Mouse (Mus musculus): ENCODE data around the gene Sdk2.

The Sdk2 gene

GRCm38 (mm10) chr11:114046927-114047326 lies 19.9 kb downstream of the Sdk2 start:
- no peak for DNase-seq (ENCODE audit: low read depth, low spot score)

GRCm38 (mm10) chr11:114044373-114044772 lies 22.5 kb downstream of the Sdk2 start:
- DNase-seq (ENCODE audit: low read depth, low spot score), result no peak

DNA sequence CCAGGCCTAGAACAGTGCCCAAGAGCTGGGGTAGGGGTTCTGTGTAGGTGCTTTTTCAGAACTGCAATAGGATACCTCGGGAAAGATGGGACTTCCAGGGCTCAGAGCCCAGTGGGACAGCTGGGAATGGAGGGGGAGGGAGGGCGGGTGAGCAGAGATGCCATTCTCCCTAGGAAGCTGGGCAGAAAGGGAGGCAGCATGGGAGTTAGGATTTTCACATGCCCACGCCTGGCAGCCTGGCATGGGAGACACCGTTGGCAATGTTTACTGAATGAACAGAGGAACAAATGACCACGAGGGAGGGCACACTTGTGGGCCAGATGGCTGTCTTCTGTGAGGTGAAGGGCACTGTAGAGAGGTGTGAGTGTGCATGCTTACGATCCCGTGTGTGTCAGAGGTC lies 23.3 kb downstream of the Sdk2 start:
- DNase-seq (ENCODE audit: low read depth, low spot score), result no peak

DNA sequence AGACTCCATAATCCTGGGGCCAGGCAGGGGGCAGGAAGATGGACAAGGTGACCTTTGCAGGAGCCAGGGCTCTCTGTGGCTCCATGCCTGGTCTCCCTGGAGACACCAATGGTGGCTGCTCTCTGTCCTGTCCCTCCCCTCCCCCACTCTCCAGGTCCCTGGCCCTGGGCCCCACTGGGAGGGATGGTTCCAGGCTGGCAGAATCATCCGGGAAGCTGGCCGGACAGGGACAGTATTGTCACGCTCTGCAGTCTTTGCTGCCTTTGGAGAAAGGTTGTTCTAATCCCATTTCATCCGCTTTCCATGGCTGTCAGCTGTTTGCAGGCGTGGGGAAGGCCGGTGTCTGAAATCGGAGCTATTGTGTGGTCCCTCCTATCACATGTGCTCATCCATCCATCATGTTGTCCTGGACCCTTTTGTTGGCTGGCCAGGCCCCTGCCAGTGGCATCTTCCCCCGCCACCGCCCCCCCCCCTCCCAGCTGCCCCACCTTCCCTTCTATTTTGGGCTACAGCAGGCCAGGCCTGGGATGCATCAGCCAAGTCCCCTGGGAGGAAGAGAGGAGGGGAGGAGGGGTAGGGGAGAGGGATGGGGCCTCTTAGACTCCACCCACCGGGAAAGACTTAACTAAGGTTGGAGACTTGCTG lies 26.3 kb downstream of the Sdk2 start:
- DNase-seq (ENCODE audit: low read depth, low spot score), result peak; percentile 88

DNA sequence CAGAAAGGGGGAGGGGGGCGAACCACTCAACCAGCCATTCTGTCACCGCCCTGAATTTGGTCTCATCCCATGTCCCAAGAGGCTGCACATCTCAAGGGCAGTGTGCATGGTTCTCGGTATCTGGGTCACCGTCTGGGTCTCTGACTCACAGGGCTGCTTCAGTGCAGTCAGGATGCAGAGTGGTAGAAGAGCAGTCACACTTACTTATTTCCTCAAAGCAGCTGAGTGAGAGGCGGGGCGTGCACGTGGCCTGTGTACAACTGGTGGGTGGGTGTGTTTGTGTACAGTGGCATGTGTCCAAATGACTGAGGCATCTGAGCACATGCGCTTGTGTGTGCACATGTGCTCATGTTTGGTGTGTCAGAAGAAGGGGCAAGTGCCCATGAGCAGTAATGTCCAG lies 28.8 kb downstream of the Sdk2 start:
- DNase-seq (ENCODE audit: low read depth, low spot score), result no peak

- no peak for DNase-seq (ENCODE audit: low read depth, low spot score)
Observed at GRCm38 (mm10) chr11:114031491-114031890, 35.4 kb downstream of the Sdk2 start.

- no peak for DNase-seq (ENCODE audit: low read depth, low spot score)
Observed at GRCm38 (mm10) chr11:114030214-114030613, 36.6 kb downstream of the Sdk2 start.

- DNase-seq (ENCODE audit: low read depth, low spot score), result no peak
Observed at GRCm38 (mm10) chr11:114028512-114028911, 38.3 kb downstream of the Sdk2 start.

- no peak for DNase-seq (ENCODE audit: low read depth, low spot score)
Observed at GRCm38 (mm10) chr11:114028021-114028420, 38.8 kb downstream of the Sdk2 start.

DNA sequence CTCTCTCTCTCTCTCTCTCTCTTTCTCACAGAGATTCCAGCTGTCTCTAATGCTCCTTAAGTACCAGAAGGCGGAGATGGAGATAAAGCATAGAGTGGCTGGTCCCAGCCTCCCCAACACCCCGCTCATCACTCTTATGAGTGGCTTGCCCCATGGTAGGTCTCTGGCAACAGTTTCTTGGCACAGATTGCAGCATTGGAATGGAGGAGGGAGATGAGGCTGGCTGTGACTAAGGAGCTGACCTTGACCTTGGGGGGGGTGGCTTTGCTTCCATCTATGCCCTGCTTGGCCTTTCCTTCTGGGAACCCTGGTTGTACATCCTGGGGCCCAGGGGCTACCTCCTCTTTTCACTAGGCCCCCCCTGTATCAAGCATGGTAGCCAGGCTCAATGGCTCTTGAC lies 41.8 kb downstream of the Sdk2 start:
- no peak for DNase-seq (ENCODE audit: low read depth, low spot score)

GRCm38 (mm10) chr11:114023965-114024364 lies 42.9 kb downstream of the Sdk2 start:
- no peak for DNase-seq (ENCODE audit: low read depth, low spot score)

- no peak for DNase-seq (ENCODE audit: low read depth, low spot score)
Observed at GRCm38 (mm10) chr11:114022166-114022565, 44.7 kb downstream of the Sdk2 start.

GRCm38 (mm10) chr11:114019087-114019486 lies 47.8 kb downstream of the Sdk2 start:
- no peak for DNase-seq (ENCODE audit: low read depth, low spot score)

DNA sequence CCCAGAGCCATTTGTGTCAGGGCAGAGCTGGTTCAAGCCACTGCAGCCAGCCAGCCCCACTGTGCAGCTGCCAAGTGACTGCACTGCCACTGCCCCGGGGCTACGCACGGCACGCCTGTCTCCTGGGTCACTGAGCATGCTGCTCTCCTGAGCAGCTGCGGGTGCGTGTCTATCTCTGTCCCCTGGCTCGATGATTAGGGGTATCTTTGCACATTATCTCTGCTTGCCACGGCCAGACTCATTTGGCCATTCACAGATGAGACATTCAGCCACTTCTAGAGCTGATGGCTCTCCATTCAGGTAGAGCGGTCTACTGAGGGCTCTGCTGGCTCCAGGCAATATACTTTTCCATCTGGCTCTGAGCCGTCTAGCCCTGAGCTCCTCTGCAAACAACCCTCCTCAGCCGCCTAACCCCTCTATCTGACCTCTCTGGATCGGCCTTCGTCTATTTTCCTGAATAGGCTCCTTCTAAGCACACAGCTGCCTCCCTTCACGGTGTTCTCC lies 49.9 kb downstream of the Sdk2 start:
- peak; percentile 58 for DNase-seq (ENCODE audit: low read depth, low spot score)

GRCm38 (mm10) chr11:114016108-114016888 lies 50.5 kb downstream of the Sdk2 start:
- DNase-seq (ENCODE audit: low read depth, low spot score), result no peak

DNA sequence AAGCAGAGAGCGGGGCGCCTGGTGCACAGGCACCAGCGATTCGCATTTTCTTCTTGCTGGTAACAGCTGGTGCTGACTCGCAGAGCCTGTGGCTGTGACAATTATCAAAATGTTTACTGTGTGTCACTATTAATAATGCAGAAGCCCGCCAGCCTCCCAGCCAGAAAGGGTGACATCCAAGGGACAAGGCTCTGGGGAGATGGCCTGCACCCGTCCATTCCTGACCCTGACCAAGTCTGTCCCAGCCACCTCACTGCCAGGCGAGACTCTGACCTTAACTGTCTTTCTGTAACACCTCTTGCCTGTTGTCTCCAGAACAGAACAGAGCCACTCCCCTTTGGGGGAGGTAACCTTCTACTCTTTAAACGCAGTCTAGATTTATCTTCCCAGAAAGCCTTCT lies 55.3 kb downstream of the Sdk2 start:
- no peak for DNase-seq (ENCODE audit: low read depth, low spot score)

- DNase-seq (ENCODE audit: low read depth, low spot score), result no peak
Observed at GRCm38 (mm10) chr11:114005879-114006278, 61.0 kb downstream of the Sdk2 start.

- DNase-seq (ENCODE audit: low read depth, low spot score), result no peak
Observed at GRCm38 (mm10) chr11:114004651-114005050, 62.2 kb downstream of the Sdk2 start.

- no peak for DNase-seq (ENCODE audit: low read depth, low spot score)
Observed at GRCm38 (mm10) chr11:114003195-114003594, 63.7 kb downstream of the Sdk2 start.

DNA sequence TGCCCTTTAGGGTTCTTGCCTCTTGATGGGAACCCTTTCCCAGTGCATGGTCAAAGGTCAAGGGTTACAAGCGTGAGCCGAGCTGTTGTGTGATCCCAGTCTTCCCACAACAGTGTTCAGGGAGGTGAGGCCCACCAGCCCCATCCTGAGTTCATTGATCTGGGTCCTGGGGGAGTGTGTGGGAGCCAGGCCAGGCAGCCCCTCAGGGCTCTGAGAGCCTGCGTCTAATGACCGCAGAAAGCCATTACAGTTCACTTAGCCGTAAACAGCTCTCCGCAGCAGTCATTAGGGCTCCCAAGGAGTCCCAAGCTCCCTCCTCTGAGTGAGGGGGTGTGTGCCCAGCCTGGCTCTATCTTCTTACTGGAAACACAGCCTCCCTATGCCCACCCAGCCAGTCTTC lies 66.8 kb downstream of the Sdk2 start:
- no peak for DNase-seq (ENCODE audit: low read depth, low spot score)

- DNase-seq (ENCODE audit: low read depth, low spot score), result no peak
Observed at GRCm38 (mm10) chr11:113998702-113999101, 68.1 kb downstream of the Sdk2 start.

DNA sequence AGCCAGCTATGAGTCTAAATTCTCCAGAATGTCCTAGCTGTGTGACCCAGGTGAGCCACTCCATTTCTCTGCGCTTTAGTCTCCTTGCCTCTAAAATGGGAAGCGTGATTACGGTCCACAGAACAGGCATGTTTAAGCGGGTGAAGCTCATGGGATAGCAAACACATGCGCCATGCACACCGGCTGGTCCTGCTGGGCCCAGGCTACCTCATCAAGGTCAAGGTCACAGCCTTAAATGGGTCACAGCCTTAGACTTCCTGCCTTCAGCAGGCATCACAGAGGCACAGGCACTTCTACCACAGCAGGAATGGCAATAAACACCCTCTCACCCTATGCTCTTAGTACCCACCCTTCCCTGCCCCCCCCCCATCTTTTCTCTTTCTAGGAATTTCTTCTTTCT lies 72.9 kb downstream of the Sdk2 start:
- no peak for DNase-seq (ENCODE audit: low read depth, low spot score)

- no peak for DNase-seq (ENCODE audit: low read depth, low spot score)
Observed at GRCm38 (mm10) chr11:113992894-113993293, 74.0 kb downstream of the Sdk2 start.

All from mesoderm, embryonic 11.5 days (tissue).